Comparison of ENCODE assay signal across 14 mouse cellular contexts in genomic region chr1:163003496-163003895, GRCm38 (mm10). TPM values are rescaled to one million over a fixed set of nuclear protein-coding genes. Genes with fewer than 3 reads are reported as not detected.
"Had no signal": no experiment of that assay in that cellular context is flagged by ENCODE, and none has a peak within 500 bp of the region (broad histone marks: within the 10 kb centered on the region; RNA-seq: fewer than 3 reads in every experiment).

No protein-coding gene starts in this region.

- H3K4me3 ChIP-seq: limb, embryonic 13.5 days; midbrain, embryonic 12.5 days; neural tube, embryonic 13.5 days had no signal

- H3K9ac ChIP-seq: limb, embryonic 13.5 days; liver, embryonic 14.5 days; midbrain, embryonic 12.5 days; neural tube, embryonic 13.5 days had no signal

- ATAC-seq: intestine, embryonic 16.5 days; midbrain, embryonic 16.5 days had no signal

- H3K9me3 ChIP-seq: limb, embryonic 13.5 days; midbrain, embryonic 12.5 days; neural tube, embryonic 13.5 days had no signal

- H3K4me1 ChIP-seq: limb, embryonic 13.5 days; midbrain, embryonic 12.5 days; neural tube, embryonic 13.5 days had no signal

- H3K4me2 ChIP-seq: limb, embryonic 13.5 days; midbrain, embryonic 12.5 days; neural tube, embryonic 13.5 days had no signal

- H3K27me3 ChIP-seq: limb, embryonic 13.5 days; midbrain, embryonic 12.5 days; neural tube, embryonic 13.5 days had no signal

- H3K27ac ChIP-seq: limb, embryonic 13.5 days; liver, embryonic 14.5 days; midbrain, embryonic 12.5 days; neural tube, embryonic 13.5 days had no signal

- H3K36me3 ChIP-seq: limb, embryonic 13.5 days; midbrain, embryonic 12.5 days; neural tube, embryonic 13.5 days had no signal

- DNase-seq: kidney, adult 9 months; left cerebral cortex, postnatal 4 days; lung, adult 18-20 months; retina, postnatal 1 day; right cerebral cortex, postnatal 4 days; spleen, adult 18-20 months; thymus, postnatal 4 days had no signal

RNA-seq across cellular contexts. Expression of gene Fmo3, which starts 19.2 kb away (rescaled TPM):
- polyA plus RNA-seq: intestine, embryonic 16.5 days; large intestine, adult 2 months; limb, embryonic 13.5 days; liver, embryonic 14.5 days; midbrain, embryonic 12.5 days; midbrain, embryonic 16.5 days; neural tube, embryonic 13.5 days had no signal
